Mouse (Mus musculus): ENCODE data around the gene Tmem63c.

Gene Tmem63c

DNA sequence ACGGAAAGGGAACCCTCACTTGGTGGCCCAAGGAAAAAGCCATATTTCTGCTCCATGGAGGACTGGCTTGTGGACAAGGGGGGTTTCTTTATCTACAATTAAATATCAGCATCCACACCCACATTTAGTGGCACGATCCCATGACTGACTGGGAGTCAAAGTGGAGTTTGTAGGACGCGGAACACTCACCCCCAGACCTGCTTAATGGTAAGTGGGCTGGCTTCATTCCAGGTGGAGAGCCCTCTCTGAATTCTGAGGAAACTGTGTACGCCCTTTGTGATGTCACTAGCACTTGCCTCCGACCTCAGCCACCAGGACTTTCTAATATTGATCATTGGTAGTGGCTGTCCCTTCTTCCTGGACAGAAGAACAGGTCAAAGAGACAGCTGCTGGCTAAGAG lies at the start of gene Tmem63c:
Tmem63c (plus strand) TSS at position 301 of the 400 bp plus-strand sequence.
- no peak for DNase-seq

DNA sequence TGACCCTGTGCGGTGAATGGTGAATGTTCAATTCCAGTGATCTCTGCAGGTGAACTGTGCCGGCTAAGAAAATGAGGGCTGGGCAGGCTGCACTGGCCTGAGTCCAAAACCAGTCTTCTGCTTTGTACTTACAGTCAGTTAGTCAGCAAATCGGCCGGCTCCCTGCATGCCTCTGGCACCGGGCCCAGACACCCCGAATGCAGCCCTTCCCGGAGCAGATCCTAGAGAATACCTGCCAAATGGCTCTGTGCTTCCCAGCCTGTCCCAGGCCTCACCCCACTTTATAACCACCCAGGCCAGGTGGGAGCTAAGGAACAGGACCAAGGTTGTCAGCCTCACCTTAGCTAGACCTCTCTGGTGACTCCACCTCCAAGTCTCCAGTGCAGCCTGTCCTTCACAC lies 47.9 kb upstream of the Tmem63c start:
- DNase-seq, result no peak

GRCm38 (mm10) chr12:86973706-86974105 lies 47.4 kb upstream of the Tmem63c start:
- no peak for DNase-seq

GRCm38 (mm10) chr12:86974387-86975288 lies 46.5 kb upstream of the Tmem63c start:
- peak; percentile 84 for DNase-seq

DNA sequence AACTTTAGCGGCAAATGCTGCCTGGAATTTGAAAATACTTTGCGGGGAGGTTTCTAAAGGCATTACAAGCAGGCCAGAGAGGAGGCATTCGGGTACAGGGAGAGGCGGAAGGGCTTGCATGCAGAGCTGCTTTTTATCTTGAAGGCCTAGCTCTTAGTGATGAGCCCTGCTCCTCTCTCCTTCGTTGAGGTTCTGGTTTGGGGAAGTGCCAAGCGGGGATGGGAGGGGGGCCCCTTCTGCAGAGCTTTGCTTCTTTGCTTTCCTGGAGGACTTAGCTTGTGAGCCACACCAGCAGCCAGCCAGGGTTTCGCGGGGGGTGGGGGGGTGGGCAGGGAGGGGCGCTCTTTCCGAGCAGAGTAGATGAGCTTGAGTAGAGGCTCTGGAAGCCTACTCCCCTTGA lies 45.4 kb upstream of the Tmem63c start:
- no peak for DNase-seq

- DNase-seq, result peak; percentile 40
These were observed 44.5 kb upstream of the Tmem63c start for GRCm38 (mm10) chr12:86976511-86977168.

DNA sequence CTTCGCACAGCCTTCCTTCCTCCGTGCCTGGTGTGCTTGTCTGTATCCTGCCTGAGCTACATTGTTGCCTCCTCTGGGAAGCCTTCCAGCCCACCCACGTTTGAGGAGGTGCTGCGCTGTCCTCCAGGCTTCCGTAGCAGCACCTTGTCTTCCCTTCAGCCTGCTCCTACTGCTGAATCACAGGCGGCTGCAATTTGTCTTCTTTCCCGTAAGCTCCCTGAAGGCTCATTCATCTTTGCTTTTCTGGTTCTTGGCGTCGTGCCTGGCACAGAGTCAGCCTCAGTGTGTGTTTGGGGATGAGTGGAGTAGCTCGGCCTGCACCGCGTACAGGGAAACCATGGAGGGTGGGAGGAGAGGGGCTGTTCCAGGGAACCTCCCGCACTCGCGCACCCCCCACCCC lies 43.3 kb upstream of the Tmem63c start:
- no peak for DNase-seq

DNA sequence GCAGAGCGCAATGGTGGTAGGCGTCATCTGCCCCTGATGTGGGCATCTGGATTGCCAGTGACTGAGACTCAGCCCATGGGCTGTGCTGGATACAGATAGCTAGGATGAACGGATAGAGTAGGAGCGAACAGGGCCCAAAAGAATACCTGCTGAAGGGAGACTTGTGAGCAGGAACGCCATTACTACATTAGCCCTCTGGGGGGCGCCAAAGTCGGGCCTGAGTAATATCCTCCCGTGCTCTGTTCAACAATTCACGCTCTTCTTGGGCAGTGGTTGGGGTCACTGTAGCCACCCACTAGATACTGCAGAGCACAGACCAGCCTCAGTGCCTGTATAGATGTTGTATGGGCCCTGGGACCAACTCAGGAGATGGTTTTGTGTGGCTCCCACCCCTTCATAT lies 40.0 kb upstream of the Tmem63c start:
- DNase-seq, result peak; percentile 45

DNA sequence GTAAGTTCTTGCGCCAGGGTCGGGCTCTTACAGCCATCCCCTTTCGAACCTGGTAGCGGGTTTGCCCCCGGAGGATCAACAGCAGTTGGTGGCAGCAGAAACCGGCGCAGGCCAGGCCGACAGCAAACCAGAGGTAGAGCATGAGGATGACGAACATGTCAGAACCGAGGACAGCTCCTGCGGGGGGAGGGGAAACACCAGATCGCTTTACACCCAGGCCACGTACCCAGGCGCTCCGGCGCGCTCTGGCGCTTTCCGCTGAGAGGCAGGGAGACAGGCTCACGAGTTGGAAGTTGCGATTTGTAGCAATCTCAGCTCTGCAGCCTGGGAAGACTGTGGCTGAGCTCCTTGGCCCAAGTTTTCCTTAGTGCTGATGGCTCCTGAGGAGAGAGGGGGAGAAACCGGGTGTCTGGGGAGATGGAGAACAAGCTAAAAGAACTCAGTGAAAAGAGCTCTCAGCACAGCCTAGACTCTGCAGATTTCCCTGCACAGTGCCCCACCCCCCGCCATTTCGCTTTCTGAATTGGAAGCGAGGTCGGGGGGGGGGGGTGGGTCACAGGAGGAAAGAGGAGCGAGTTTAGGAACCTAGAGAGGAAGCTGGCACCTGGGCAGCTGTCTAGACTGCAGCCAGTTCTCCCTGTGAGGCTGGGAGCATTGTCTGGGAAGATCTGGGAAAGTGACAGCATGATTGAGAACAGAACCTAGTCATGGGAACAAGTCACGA lies 37.5 kb upstream of the Tmem63c start:
- DNase-seq, result peak; percentile 69

DNA sequence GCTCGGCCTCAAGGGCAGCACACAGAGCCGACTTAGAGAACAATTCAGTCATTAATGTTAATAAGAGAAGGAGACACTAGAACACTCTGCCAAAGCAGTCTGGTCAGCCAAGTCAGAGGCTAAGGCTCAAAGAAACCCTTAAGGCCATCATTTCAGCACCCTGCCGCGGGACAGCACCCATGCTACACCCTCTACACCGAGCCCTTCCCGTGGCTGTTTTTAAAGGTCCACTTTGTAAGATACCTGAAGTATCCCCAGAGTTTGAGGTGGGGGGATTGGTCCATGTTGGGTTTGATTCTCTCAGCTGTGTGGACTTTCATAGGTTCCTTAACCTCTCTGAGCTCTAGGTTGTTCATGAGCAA lies 37.0 kb upstream of the Tmem63c start:
- peak; percentile 47 for DNase-seq

GRCm38 (mm10) chr12:86986562-86986961 lies 34.6 kb upstream of the Tmem63c start:
- no peak for DNase-seq

DNA sequence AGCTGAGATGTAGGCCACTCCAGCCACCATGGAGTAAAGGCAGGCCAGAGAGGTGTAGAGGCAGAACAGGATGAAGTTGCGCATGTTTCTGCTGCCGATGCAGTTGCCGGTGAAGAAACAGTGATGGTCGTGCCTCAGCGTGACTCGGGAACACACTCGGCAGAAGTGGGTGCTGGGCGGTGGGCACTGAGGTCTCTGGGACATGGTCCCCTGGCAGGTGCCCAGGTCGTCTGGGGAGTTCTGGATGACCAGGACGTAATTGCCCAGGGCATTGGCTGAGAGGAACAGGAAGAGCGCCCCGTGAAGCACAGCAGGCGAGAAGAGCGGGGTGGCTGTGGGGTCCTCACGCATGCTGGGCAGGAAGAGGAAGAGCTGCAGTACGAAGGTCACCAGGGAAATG lies 32.9 kb upstream of the Tmem63c start:
- no peak for DNase-seq

GRCm38 (mm10) chr12:86989378-86989777 lies 31.8 kb upstream of the Tmem63c start:
- DNase-seq, result no peak

DNA sequence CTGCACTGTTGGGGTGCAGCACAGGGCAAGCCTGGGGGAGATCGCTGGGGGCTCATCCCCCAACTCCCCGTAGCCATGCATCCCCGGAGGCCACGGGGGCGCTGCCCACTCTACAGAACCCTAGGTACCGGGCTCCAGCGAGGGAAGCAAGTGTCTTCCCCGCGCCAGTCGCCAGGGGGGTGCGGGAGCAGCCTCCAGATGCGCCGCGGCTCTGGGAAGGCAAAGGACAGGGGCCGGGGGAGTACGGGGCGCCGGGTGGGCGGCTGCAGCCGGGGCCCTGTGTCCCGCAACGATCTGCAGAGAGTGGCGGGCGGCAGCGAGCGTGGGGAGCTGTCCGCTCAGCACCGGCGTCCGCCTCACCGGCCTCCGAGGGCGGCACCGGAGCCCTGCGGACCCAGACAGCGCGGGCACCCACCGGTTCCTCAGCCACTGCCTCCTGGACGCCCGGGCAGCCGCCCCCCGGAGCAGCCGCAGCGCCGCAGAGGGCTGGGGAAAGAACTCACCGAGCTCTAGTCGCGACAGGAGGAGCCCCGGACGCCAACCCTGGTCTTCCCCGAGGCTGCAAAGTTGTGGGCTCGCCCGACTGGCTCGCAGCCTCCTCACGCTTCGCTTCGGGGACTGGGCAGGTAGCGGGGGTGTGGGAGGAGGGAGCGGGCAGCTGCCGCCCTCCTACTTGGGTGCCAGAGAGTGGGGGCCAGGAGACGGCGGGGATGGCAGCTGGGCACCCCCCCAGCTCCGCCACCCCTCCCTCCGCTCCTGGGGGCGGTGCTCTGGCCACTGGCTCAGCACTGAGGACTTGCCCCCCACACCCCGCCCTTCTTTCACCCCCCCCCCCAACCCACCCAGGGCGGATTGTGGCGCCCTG lies 31.0 kb upstream of the Tmem63c start, which contains the start of gene Zdhhc22:
Zdhhc22 (minus strand) TSS at position 541 of the 865 bp plus-strand sequence.
- DNase-seq, result peak; percentile 84

DNA sequence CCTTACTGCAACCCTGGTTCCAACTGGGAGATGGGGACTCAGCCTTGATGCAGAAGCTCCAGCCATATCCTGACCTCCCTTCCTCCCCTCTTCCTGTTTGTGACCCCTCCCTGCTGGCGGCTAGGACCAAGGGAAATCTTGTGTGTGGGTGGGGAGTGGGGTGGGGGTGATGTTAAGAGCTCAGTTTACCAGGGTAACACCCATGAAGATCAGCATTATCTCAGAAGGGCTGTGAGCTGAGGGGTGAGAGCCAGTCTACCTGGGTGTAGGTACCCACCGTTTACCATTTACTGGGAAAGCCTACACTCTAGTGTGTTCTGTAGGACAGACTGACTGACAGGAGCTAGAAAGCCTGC lies 30.4 kb upstream of the Tmem63c start:
- no peak for DNase-seq

DNA sequence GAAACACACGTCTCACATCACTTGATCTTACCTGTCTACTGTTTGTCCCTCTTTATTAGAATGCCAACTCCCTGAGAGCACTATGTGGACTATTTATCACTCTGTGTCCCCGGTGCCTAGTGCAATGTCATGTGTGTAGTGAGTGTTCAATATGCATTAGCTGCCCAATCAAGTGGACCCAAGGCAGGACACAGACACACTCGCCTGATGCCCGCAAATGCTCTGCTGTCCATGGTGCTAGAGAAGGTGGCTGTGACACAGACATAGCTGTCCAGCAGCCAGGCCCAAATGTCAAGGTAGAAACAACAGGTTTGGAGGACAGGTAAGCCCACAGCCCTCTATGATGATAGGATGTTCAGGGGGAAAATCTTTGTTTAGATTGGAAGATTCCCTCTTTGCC lies 27.0 kb upstream of the Tmem63c start:
- DNase-seq, result peak; percentile 40

- DNase-seq, result no peak
These were observed 26.4 kb upstream of the Tmem63c start for GRCm38 (mm10) chr12:86994776-86995175.

DNA sequence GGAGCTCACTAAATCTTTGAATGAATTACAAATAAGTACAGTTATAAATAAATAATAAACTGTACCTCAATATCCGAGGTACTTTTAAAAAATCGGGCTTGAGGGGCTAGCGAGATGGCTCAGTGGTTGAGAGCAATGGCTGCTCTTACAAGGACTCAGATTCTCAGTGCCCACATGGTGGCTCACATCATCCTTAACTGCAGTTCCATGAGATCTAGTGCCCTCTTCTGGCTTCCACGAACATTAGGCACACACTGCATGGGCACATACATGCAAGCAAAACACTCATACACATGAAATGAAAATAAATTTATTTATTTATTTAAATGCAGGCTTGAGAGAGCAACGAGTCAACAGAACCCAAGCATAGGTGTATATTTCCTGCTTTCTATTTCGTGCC lies 25.2 kb upstream of the Tmem63c start:
- DNase-seq, result no peak

DNA sequence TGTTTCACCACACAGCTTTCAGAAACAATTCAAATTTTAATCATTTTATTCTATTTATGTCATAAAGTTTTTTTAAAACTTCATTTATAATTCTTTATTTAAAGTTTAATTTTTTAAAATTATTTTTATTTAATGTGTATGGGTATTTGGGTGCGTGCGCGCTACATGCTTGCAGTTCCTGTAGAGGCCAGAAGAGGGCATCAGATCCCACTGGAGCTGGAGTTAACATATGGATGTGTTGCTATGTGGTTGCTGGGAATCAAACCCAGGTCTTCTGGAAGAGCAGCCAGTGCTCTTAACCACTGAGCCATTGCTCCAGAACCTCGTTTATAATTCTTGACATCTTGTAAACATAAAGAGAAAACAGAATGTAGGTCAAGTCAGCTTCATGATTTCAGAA lies 22.4 kb upstream of the Tmem63c start:
- DNase-seq, result no peak

DNA sequence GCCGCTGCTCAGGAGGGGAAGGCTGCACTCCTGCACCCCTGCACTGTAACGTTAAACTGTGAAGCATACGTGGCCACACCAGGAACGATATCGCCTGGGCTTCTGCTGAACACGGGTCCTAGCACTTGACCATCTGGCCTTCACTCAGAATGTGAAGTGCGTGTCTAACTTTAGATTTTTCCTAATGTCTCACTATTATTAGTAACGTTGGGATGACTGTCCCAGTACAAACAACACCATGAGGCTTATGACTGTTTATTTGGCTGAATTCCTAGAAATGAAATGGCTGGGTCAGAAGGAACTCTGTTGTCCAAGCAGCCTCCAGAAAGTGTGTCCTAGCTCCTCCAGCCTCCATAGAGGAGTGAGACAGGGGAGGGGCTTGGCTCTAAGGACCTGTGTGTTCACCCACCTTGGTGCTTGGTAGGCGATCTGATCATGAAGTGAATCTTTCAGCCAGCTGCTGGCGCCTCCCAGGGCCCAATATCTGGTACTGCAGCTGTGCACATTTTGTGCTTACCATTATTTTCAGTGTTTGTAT lies 21.8 kb upstream of the Tmem63c start:
- DNase-seq, result no peak

GRCm38 (mm10) chr12:87000151-87000839 lies 20.8 kb upstream of the Tmem63c start:
- DNase-seq, result peak; percentile 81

- no peak for DNase-seq
These were observed 20.3 kb upstream of the Tmem63c start for GRCm38 (mm10) chr12:87000840-87001176.

All from retina, postnatal 1 day (tissue).